Mouse (Mus musculus) testis, adult 2 months (tissue): Measurements from ENCODE around the gene Vamp8.

ENCODE experiments used
- CTCF ChIP-seq: fragments of 200-500 bp; IDR thresholded peaks from 2 replicates; pipeline ENCODE4 v1.5.1; 2012; ENCODE audit warnings: low read depth, mild to moderate bottlenecking, inconsistent platforms, low read length, moderate library complexity; ENCODE audit not compliant: control insufficient read depth, insufficient read depth, insufficient replicate concordance
- POLR2A ChIP-seq: fragments of 200-500 bp; IDR thresholded peaks from 2 replicates; pipeline ENCODE4 v1.6.1; 2012; ENCODE audit warnings: low read depth, mild to moderate bottlenecking, inconsistent platforms, low read length, moderate library complexity; ENCODE audit not compliant: control insufficient read depth

- no peak for TF ChIP-seq POLR2A
- no peak for TF ChIP-seq CTCF
Observed at GRCm38 (mm10) chr6:72359343-72359742, 31.2 kb downstream of the Vamp8 start.
